Mouse (Mus musculus) embryonic facial prominence, embryonic 12.5 days (tissue): Measurements from ENCODE around the gene Map7d1. TPM values are rescaled to one million over a fixed set of nuclear protein-coding genes. Genes with fewer than 3 reads are reported as not detected.
"Not testable (repeated sequence)": the region's sequence is repeated elsewhere in the genome, so short reads cannot be mapped to it uniquely, and the experiment has no call there.

ENCODE experiments used
- ATAC-seq: fragments of 200-750 bp; cut with Nextera tagmentation; 2 replicates; pipeline ENCODE4 v1.8.0; 2017; ENCODE audit not compliant: insufficient number of reproducible peaks, insufficient read depth, low FRiP score, low TSS enrichment
- H3K27ac ChIP-seq: fragments of 300-500 bp; sonication (generic); 2 replicates; pipeline ENCODE4 v1.5.1; 2016; ENCODE audit warnings: mild to moderate bottlenecking
- H3K27me3 ChIP-seq: fragments of 300-500 bp; sonication (generic); 2 replicates; pipeline ENCODE4 v1.6.1; 2016; ENCODE audit warnings: mild to moderate bottlenecking, moderate library complexity
- H3K36me3 ChIP-seq: fragments of 300-500 bp; sonication (generic); 2 replicates; pipeline ENCODE4 v1.6.1; 2016; ENCODE audit warnings: mild to moderate bottlenecking
- H3K4me1 ChIP-seq: fragments of 300-500 bp; sonication (generic); 2 replicates; pipeline ENCODE4 v1.6.1; 2016
- H3K4me2 ChIP-seq: fragments of 300-500 bp; sonication (generic); replicated peaks from 2 replicates; pipeline ENCODE4 v1.6.1; 2016; ENCODE audit warnings: mild to moderate bottlenecking, moderate library complexity
- H3K4me3 ChIP-seq: fragments of 300-500 bp; sonication (generic); 2 replicates; pipeline ENCODE4 v1.5.1; 2016; ENCODE audit warnings: mild to moderate bottlenecking
- H3K9ac ChIP-seq: fragments of 300-500 bp; sonication (generic); 2 replicates; pipeline ENCODE4 v1.6.1; 2016; ENCODE audit warnings: mild to moderate bottlenecking, moderate library complexity
- H3K9me3 ChIP-seq: fragments of 300-500 bp; sonication (generic); 2 replicates; pipeline ENCODE4 v1.6.1; 2016; ENCODE audit warnings: mild to moderate bottlenecking, moderate library complexity
- WGBS: fragments of 180-500 bp; shearing (Covaris S2); methylation state at CpG from one replicate; pipeline ENCODE4 v1.1.7; 2016; 5-methylcytosine and 5-hydroxymethylcytosine counted together
- polyA plus RNA-seq: library from polyadenylated mRNA; unstranded; fragments of >200 nt; fragmentation: Nextera tagmentation; extraction: Ambion mirVana; gene quantifications from 2 replicates; pipeline ENCODE4 v1.2.1, GENCODE M21; 2016

The Map7d1 gene
- polyA plus RNA-seq, 1 experiment from 2014 or later: 95.8 TPM

- H3K4me2 ChIP-seq: 0 out of 2 replicates have a peak overlapping the region, but pooled peaks have one; percentile 11
- no peak overlapping the region for H3K9ac ChIP-seq
- H3K27ac ChIP-seq: no peak overlapping the region
- no peaks in the 10 kb centered on the region for H3K4me1 ChIP-seq
- ATAC-seq: no peak
- no peak overlapping the region for H3K4me3 ChIP-seq
- H3K9me3 ChIP-seq: no peaks in the 10 kb centered on the region
- WGBS: 52% methylated on average over 63 of the region's 63 CpGs
- H3K36me3 ChIP-seq: peaks cover 98% of the 10 kb centered on the region
- H3K27me3 ChIP-seq: no peaks in the 10 kb centered on the region
Observed at GRCm38 (mm10) chr4:126236467-126237280, 19.5 kb downstream of the Map7d1 start.

- Histone ChIP-seq H3K9ac (no peak overlapping the region), H3K9me3 (no peaks in the 10 kb centered on the region), H3K27me3 (no peaks in the 10 kb centered on the region), H3K27ac (no peak overlapping the region), H3K4me2 (no peak overlapping the region), H3K4me1 (no peaks in the 10 kb centered on the region), H3K36me3 (peaks cover 100% of the 10 kb centered on the region), H3K4me3 (no peak overlapping the region)
- ATAC-seq: no peak
- 90% methylated on average over 10 of the region's 10 CpGs for WGBS
Observed at GRCm38 (mm10) chr4:126235191-126235590, 21.0 kb downstream of the Map7d1 start.

DNA sequence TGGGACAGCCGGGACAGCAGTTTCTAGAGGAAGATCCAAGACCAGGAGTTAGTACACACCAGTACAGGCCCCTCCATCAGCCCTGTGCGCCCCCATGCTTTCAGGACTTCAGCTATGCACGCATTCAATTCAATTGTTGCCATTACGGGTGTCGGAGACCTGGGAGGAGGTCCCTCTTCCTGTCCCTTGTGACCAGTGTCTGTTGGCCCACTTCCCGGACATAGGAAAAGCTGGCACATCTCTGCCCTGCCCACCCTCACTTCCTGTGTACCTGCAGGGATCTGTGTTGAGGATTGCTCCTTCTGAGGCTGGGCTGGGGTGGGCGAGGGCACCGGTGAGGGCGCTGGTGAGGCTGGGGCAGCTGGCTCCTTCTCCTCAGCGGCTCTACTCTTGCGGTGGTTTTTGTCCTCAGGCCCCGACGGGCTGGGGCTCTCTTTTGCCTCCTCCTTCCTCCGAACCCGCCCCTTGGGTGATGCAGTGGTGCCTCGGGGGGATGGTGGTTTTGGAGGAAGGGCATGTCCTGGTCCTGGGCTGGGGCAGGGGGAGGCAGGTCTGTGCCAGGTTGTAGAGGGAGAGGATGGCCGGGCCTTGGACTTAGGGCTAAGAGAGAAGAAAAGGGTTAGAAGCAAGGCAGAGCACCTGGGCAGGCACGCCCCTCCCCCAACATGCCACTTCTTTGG, 21.5 kb downstream of the Map7d1 start:
- Histone ChIP-seq H3K9ac (no peak overlapping the region; the same call in 1 of the 2 replicates), H3K9me3 (no peaks in the 10 kb centered on the region), H3K4me1 (no peaks in the 10 kb centered on the region), H3K27me3 (no peaks in the 10 kb centered on the region), H3K27ac (no peak overlapping the region), H3K4me2 (no peak overlapping the region), H3K36me3 (peaks cover 99% of the 10 kb centered on the region), H3K4me3 (no peak overlapping the region)
- no peak for ATAC-seq
- 86% methylated on average over 18 of the region's 18 CpGs for WGBS

GRCm38 (mm10) chr4:126233676-126234308, 22.4 kb downstream of the Map7d1 start:
- peaks cover 91% of the 10 kb centered on the region for H3K36me3 ChIP-seq

DNA sequence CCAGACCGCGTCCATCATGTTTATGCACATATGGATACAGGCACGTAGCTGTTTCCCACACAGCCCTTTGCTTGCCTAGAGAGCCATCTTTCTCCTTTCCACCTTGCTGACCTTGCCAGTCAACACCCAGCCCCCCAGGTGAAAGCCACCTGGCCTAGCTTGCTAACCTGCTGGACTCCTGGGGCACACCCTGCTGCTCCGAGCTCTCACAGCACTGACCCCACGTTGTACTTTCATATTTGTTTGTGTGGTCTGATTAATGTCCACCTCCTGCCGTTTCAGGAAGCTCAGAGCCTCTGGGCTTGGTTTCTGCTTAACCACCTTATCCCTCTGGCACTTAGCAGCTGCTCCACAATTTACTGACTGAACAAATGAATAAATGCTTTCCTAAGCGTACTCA, 26.2 kb downstream of the Map7d1 start:
- peaks cover 52% of the 10 kb centered on the region for H3K36me3 ChIP-seq
- WGBS: 78% methylated on average over 7 of the region's 7 CpGs

More at GRCm38 (mm10) chr4:126233676-126234308, 22.4 kb downstream of the Map7d1 start:
- no peaks in the 10 kb centered on the region for H3K4me1 ChIP-seq
- no peaks in the 10 kb centered on the region for H3K9me3 ChIP-seq
- WGBS: 92% methylated on average over 29 of the region's 29 CpGs
- H3K4me2 ChIP-seq: no peak overlapping the region
- no peak overlapping the region for H3K9ac ChIP-seq
- H3K4me3 ChIP-seq: no peak overlapping the region
- H3K27ac ChIP-seq: no peak overlapping the region
- ATAC-seq: no peak
- H3K27me3 ChIP-seq: no peaks in the 10 kb centered on the region

DNA sequence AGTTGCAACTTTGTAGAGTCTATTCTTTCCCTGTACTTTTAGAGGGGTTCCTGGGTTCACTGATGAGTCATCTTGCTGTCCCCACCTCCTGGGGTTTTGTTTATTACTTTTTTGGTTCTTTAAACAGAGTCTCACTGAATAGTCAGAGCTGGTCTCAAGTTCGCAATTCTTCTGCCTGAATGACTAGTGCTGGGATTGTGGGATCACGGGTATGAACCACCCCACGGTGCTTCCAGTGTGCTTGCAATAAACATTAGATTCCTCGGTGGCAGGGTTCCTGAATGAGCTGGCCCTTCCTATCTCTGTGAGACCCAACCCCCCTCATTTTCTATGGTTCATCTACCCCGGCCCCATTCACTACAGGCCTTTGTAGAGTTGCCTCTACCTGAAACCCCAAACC, 28.0 kb downstream of the Map7d1 start:
- no peaks in the 10 kb centered on the region for H3K9me3 ChIP-seq
- ATAC-seq: no peak
- no peak overlapping the region for H3K4me3 ChIP-seq
- no peak overlapping the region for H3K4me2 ChIP-seq
- peaks cover 5% of the 10 kb centered on the region; the same call in 1 of the 2 replicates for H3K4me1 ChIP-seq
- H3K27me3 ChIP-seq: no peaks in the 10 kb centered on the region
- WGBS: 33% methylated on average over 5 of the region's 5 CpGs
- H3K27ac ChIP-seq: no peak overlapping the region
- no peak overlapping the region for H3K9ac ChIP-seq
- H3K36me3 ChIP-seq: peaks cover 34% of the 10 kb centered on the region

More for the DNA sequence above, 26.2 kb downstream of the Map7d1 start:
- Histone ChIP-seq H3K9ac (no peak overlapping the region), H3K4me2 (no peak overlapping the region), H3K9me3 (no peaks in the 10 kb centered on the region), H3K4me1 (peaks cover 5% of the 10 kb centered on the region; the same call in 1 of the 2 replicates), H3K27ac (no peak overlapping the region), H3K4me3 (no peak overlapping the region), H3K27me3 (no peaks in the 10 kb centered on the region)
- ATAC-seq: no peak

DNA sequence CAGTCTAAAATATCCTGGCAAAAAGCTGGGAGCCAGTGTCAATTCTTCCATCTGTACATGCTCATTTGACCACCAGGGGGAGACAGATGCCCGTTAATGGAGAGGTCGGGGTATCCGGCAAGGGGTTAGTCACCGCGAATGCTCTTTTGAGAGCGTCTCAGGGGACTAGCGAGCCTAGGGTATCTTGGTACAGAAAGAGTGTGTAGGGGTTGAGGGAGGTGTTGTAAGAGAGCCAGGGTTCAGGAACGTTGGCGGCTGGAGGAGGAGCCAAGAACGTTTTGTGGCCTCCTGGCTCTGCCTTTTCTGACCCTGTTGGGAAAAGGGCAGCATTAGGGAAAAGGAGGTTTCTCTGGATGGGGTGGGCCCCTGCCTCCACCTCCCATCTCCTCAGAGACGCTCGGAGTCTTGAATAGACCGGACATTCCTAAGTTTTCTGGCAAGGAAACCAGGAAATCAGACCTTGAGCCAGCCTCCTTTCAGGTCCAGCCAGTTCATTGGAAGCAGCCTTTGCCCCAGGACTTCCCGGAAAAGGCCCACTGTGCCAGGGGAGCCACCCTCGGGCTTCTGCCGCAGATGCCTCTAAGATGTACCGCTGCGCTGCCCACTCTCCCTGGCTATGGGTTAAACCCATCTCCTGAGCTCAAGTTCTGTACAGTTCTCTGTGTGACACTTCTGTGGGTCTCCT, 28.9 kb downstream of the Map7d1 start:
- no peaks in the 10 kb centered on the region for H3K27me3 ChIP-seq
- peaks cover 5% of the 10 kb centered on the region; the same call in 1 of the 2 replicates for H3K4me1 ChIP-seq
- 0 out of 2 replicates have a peak overlapping the region, but pooled peaks have one; percentile 37 for H3K27ac ChIP-seq
- H3K4me2 ChIP-seq: peak overlapping the region; percentile 48
- peaks cover 25% of the 10 kb centered on the region for H3K36me3 ChIP-seq
- H3K9me3 ChIP-seq: no peaks in the 10 kb centered on the region
- WGBS: 6% methylated on average over 18 of the region's 18 CpGs
- 0 out of 2 replicates have a peak overlapping the region, but pooled peaks have one; percentile 20 for H3K4me3 ChIP-seq
- no peak overlapping the region for H3K9ac ChIP-seq
- peak; percentile 61 for ATAC-seq

- Histone ChIP-seq H3K4me3 (no peak overlapping the region), H3K36me3 (peaks cover 19% of the 10 kb centered on the region), H3K27ac (no peak overlapping the region), H3K4me1 (peaks cover 5% of the 10 kb centered on the region; the same call in 1 of the 2 replicates), H3K4me2 (no peak overlapping the region), H3K9me3 (no peaks in the 10 kb centered on the region), H3K27me3 (no peaks in the 10 kb centered on the region), H3K9ac (no peak overlapping the region)
- WGBS: 55% methylated on average over 12 of the region's 12 CpGs
- no peak for ATAC-seq
Observed at GRCm38 (mm10) chr4:126226640-126227039, 29.5 kb downstream of the Map7d1 start.

DNA sequence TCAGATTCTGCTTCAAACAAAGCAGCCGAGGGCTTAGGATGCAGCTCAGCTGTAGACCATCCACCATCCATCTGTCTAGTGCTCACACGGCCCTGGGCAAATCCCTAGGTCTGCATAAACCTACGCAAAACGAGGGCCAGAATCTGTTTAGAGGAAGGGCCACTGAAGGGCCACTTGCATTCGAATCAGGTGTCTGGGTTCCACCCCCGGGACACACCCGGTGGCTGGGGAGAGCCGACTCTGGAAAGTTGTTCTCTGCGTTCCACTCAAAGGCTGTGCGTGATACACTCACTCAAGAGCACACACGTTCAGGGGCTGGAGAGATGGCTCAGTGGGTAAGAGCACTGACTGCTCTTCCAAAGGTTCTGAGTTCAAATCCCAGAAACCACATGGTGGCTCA, 33.5 kb downstream of the Map7d1 start:
- 84% methylated on average over 11 of the region's 11 CpGs for WGBS
- no peaks in the 10 kb centered on the region for H3K27me3 ChIP-seq
- H3K27ac ChIP-seq: no peak overlapping the region
- no peak for ATAC-seq
- no peak overlapping the region for H3K9ac ChIP-seq
- no peak overlapping the region for H3K4me2 ChIP-seq
- no peak overlapping the region for H3K4me3 ChIP-seq
- H3K9me3 ChIP-seq: no peaks in the 10 kb centered on the region
- H3K36me3 ChIP-seq: no peaks in the 10 kb centered on the region
- peaks cover 5% of the 10 kb centered on the region; the same call in 1 of the 2 replicates for H3K4me1 ChIP-seq

DNA sequence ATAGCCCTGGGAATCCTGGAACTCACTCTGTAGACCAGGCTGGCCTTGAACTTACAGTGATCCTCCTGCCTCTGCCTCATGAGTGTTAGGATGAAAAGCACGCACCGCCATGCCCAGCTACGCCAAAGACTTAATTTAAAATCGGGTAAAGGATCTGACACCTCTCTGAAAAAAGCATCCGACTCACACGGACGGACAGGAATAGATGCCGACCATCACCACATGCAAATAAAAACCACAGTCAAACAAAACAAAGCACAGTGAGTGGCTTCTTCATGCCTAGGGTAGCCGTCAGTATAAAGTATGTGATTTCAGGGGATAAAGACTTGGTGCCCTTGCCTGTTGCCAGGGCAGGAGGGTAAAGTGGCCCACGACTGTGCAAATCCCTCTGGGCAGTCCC, 36.1 kb downstream of the Map7d1 start:
- Histone ChIP-seq H3K36me3 (no peaks in the 10 kb centered on the region), H3K27ac (no peak overlapping the region), H3K9me3 (no peaks in the 10 kb centered on the region), H3K9ac (no peak overlapping the region), H3K27me3 (no peaks in the 10 kb centered on the region), H3K4me2 (no peak overlapping the region), H3K4me3 (no peak overlapping the region), H3K4me1 (no peaks in the 10 kb centered on the region)
- no peak for ATAC-seq
- 91% methylated on average over 10 of the region's 10 CpGs for WGBS

GRCm38 (mm10) chr4:126219540-126219939, 36.6 kb downstream of the Map7d1 start:
- not testable (repeated sequence) for H3K4me3 ChIP-seq, H3K36me3 ChIP-seq, H3K9me3 ChIP-seq, H3K9ac ChIP-seq, H3K4me1 ChIP-seq, H3K27me3 ChIP-seq, ATAC-seq, H3K27ac ChIP-seq, H3K4me2 ChIP-seq
- WGBS: 67% methylated on average over 3 of the region's 3 CpGs
